Mouse (Mus musculus) cerebellum, adult 18-20 months (tissue): ENCODE measurements around the gene Brk1.
A peak's percentile ranks its signal among the peaks of the same experiment; 100 is the strongest.

ENCODE experiments used
- DNase-seq, 2 experiments: peaks; one replicate each; pipeline ENCODE4 v3.0.0; 2021

Brk1 gene

DNA sequence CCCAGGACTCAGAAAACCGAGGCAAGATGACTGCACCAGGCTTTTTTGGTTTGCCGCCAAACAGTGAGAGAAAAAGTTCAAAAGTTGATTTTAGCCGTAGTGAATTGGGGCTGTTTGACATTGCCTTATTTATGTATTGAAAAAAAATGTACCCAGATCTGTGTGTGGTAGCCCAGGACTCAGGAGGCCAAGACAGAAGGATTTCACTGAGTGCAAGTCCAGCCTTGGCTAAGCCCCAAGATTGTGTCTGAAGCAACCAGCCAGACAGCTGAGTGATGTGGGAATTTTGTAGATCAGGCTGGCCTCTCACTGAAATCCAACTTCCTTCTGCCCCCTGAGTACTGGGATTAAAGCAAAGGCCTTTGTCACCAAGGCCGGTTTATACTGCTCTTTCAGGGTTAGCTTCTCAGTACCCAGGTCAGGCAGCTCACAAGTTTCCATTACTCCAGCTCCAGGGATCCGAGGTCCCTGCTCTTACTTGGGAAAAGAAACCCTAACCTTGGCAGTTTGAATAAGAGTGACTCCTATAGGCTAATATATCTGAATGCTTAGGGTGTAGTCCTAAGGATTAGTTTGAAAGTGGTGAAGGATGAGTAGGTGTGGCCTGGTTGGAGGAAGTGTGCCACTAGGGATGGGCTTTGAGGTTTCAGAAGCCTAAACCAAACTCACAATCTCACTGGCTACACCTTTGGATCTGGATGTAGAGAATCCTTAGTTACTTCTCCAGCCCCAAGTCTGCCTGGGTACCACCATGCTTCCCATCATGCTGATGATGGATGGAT is 20.6 kb downstream of the Brk1 start:
- DNase-seq = peak; percentile 20 to 30

DNA sequence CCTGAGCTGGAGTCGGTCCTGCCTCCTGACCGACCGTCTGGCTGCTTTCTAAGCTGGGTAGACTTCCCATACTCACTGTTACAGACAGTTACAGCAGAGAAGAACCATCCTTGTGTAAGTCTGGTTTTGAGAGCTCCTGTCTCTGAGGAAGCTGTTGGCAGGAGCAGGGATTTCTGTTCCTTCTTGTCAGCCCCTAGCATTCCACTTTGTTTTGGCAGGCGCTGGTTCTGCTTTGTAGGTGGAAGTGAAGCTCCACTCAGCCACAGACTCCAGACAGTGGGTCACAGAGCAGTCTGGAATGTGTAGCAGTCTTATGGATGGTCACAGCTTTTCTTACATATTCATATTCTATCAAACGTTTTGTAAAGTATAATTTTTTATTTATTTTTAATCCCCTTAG is 25.8 kb downstream of the Brk1 start:
- DNase-seq = no peak

DNA sequence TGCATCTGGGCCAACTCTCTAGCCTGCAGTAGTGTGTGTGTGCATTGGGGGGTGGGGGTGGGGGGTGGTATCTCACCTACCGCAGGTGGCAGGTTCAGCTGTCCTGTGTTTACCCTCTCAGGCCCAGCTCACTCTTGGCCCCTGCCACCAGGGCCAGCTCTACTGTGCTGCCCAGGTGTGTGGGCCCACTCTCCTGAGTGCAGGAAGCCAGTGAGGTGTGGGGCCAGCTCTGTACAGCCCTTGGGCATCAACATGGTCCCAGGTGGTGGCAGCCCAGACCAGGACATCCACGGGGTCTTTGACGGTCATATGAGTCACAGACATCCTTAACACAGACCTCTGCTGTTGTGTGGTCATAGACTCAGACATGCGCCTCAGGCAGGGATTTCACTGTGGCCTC is 28.3 kb downstream of the Brk1 start:
- DNase-seq = no peak

DNA sequence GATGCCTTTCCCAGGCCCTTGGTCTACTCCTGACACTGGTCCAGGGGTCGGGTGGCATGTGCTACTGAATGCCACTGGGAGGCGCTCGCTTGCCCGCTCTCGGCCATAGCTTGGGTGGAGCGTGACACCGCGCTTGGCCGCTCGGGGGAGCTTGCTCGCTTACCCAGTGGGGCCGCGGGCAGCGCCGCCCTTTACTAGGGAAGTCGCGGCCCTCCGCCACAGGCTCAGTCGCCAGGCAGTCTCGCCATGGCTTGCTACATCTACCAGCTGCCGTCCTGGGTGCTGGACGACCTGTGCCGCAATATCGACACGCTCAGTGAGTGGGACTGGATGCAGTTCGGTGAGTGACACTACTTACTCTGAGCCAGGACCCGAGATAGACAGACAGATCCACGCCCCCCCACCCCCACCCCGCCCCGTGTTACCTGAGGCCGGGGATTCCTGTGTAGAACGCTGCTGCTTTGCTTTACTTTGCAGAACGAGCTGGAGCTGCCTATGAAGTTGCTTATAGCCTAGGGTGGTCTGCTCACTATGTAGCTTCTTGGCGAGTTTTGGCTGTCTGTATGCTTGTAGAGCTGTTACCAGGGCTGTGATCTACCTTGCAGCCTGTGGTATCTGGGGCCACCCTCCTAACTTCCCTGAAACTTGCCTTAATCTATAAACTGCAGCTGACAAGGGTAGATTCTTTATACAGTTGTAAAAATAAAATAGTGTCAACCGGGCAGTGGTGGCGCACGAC is 33.9 kb downstream of the Brk1 start, which contains the start of gene Irak2:
TSS of gene Irak2 (plus strand) at position 166 of the 739 bp plus-strand sequence.
- DNase-seq = peak; percentile 96 to 98

DNA sequence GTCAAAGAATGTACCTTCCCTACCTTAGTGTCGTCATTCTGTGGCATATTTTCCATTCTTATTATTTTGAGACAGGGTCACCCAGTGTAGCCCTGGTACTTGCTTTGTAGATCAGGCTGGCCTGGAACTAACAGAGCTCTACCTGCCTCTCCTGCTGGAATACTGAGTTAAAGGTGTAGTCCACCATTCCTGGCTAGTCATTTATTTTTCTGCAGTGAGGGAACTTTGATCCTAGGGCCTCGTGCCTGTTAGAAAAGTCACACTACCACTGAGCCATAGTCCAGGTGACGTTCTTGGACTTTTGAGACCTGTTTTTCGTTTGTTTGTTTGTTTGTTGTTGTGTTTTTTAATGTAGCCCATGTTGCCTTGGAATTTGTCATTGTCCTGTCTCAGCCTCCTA is 34.6 kb downstream of the Brk1 start:
- DNase-seq = no peak

DNA sequence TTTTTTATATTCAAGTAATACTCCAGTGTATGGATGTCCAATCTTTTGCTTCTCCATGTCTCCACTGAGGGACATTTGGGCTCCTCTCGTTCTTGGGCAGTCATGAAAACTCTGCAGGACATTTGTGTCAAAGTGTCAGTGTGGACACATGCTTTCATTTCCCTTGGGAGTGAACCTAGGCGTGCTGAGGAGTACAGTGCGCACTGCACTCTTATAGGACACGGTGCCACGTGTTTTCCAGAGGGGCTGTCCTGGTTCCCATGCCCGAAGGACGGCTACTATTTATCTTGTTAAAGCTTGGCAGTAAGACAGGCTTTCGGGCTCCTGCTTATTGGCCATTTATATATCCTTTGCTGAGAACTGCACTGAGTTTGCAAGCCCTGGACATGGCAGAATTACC is 38.0 kb downstream of the Brk1 start:
- DNase-seq = no peak

DNA sequence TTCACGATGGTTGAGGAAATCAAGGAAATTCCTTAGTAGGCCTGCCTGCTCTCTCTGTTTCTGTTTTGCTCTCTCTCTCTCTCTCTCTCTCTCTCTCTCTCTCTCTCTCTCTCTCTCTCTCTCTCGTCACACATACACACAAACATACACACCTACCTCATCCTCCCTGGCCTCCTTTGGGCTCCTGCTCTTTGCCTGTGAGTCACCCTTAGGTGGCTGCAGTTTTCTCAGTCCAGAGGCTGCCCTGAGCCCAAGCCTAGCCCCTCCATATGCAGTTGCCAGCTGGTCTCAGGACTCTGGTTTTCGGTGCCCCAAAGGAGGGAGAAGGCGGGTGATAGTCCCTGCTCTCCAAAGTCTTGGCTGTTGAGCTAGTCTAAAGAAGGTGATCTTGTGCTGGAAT is 38.4 kb downstream of the Brk1 start:
- DNase-seq = no peak

DNA sequence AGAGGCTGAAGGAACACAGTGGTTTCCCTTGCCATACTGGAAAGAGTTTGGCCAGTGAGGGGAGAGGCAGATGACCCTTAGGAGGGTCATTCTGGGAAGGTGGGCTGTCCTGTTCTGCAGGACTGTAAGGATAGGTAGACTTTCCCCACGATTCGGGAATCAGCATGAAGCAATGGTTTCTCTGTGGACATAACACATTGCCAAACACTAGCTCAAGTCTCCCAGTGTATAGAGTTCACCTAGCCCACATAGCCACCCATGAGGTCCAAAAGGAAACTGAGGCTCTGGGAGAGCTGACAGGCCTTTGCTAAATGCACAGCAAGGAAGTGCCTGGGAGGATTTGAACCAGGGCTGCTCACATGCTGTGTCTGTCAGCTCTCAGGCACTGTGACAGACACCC is 39.4 kb downstream of the Brk1 start:
- DNase-seq = no peak

DNA sequence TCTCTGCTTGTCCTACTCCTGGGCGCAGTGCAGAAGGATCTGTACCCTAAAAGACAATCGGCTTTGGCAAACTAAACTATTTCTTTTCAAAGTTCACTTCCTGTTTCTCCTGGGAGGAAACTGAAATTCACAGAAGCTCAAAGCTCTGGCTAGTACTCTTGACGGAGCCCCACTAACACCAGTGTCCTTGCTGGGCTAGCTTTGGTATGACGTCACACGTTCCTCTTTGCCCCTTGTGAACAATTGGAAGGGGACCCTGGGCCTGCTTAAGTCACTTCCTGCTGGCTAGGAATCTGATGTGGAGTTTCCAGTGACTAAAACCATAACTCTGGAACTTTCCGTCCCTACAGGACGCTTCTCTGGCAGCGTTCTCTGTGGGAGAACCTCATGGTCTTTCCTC is 40.2 kb downstream of the Brk1 start:
- no peak for DNase-seq

DNA sequence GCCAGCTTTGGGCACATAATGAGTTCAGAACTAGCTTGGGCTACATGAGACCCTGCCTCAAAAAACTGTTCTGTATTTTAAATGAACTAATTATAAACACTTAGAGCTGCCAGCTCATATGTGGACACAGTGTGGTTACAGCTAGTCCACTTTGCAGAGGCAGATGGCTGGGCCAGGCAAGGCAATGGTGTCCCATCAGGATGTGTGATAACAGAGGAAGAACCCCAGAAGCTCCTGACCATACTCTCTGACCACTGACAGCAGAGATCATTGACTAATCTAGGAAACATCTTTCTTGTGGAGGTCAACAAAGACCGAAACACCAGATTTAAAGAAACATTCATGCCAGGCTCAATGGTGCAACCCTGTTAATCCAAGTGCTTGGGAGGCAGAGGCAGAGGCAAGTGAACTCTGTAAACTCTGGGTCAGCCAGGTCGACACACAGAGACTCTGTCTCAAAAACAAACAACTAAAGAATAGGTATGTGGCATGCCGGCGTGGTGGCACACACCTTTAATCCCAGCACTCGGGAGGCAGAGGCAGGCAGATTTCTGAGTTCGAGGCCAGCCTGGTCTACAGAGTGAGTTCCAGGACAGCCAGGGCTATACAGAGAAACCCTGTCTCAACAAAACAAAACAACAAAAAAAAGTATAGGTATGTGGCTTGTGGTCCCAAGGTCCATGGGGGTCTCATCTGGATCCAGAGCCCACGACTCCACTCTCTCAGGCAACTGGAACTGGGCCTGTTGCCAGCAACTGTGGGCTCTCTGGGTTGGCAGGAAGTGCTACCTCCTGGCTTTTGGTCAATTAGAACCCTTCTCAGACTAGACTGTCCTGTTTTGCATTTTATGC is 45.0 kb downstream of the Brk1 start:
- no peak for DNase-seq

DNA sequence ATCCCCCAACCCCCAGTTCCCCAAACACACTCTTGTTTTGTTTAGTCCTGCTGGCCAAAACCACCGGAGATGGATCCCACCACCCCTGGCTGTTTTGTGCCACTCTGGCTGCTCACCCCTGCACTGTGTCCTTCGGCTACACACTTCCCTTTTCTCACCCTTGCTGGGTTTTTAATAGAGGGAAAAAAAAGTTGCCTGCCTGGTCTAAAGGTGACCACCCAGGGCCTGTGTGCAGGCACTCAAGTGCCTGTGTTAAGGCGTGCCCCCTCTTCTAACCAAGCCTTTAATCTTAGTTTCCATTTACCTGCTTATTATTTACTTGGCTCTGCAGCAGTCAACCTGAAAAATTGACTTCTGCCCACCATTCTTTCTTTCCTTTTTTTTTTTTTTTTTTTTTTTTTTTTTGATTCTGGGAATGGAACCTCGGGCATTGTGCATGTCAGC is 45.6 kb downstream of the Brk1 start:
- no peak for DNase-seq

DNA sequence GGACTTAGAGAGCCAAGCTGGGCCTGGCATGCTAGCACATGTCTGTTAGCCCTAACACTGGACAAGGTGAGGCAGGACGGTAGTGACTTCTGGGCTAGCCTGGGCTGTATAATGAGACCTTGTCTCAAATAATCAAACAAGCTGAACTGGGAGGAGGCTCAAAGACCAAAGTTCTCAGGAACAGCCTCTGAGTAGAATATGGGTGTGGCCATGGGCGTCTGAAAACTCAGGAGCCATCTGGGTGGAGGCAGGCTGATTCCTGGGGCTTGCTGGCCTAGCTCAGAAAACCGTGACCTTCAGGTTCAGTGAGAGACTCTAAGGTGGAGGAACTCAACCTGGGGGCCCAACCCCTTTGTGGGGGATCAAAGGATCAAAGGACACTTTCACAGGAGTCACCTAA is 47.1 kb downstream of the Brk1 start:
- DNase-seq = no peak

DNA sequence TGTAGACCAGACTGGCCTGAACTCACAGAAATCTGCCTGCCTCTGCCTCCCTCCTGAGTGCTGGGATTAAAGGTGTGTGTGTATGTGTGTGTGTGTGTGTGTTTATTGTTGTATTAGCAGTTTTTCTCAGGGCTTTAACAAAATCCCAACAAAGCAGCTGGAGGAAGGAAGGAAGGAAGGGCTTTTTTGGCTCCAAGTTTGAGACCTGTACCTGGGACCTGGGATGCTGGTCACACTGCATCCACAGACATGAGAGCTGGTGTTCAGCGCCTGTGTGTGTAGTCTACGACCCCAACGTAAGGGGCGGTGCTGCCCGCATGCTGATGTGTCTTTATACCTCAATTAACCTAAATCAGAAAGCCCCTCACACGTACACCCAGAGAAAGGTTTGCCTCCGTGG is 49.0 kb downstream of the Brk1 start:
- DNase-seq = no peak

DNA sequence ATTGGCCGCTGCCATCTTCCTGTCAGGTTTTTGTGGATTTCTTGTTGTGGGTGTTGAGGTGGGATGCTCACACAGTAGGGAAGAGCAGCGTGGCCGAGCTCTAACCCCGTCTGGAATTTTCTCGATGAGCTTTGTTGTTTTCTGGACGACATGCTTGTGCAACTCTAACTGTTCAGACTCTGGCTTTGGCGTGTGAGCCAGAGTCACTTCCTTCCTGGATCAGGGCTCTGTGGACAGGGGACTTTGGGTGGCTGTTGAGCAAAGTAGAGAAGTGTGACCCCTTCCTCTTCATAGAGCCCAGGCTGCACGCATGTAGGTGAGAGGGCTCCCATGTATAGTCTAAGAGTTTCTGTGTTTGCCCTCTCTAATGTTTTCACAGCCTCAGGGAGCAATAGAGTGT is 49.5 kb downstream of the Brk1 start:
- DNase-seq = no peak

DNA sequence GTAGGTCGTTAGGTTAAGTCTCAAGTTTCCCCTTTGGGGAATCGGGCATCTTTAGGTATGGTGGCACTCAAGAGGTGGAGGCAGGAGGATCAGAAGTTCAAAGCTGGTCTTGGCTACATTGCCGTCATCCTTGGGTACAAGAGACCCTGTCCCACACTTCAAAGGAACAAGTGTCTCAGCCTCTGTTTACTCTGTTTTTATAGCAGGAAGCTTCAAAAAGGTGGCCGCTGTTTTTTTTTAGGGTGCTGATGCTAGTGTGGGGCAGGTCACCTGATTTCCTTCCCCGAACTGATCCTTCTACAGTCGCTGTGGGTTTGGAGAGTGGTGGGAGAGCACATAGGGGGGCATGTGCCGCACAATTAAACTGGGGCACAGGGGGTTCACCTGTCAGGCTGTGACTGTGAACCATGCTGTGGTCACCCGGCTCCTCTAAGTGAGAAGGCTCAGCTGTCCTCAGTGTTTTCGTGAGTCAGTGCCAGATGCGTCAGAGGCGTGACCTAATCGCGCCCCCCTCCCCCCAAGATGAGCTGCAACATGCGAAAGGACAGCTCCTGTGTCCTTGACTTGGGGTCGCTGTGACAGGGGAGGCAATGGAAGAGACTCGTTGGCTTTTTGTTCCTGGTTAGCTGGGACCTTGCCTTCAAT is 50.3 kb downstream of the Brk1 start:
- no peak for DNase-seq

DNA sequence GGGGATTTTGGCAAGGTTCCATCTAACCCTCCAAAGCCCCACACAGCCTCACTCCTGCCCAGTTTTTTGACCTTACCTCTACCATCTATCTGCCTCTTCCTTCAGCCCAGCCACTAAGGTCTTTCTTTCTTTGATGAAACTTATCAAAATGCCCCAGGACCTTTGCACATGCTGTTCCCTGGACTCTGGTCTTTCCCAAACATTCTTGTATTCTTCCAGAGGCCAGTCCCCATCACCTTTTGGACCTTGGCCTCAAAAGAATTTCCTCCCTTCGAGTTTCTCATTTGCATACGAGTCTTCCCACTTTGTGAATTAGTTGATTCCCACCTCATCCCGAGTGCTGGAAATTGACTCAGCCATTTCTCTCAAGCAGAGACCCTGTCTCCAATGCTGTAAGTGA is 50.9 kb downstream of the Brk1 start:
- DNase-seq = no peak

DNA sequence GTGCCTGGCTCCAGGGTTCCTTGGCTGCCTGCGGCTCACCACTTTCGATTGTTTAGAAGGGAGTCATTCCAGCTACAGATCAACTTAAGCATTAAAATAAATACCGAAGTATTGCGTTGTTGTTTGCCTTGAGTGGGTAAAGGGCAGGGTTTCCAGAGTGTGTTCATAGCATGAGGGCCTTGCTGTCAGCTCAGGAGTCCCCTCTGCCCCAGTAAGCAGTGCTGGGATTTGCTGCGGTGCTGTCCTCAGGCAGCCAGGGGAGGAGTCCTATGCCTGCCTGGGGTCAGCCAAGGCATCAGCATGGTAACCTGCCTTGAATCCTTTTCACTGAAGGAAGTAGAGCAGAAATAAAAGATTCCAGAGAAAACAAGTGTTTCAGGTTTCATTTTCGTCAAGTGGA is 52.3 kb downstream of the Brk1 start:
- DNase-seq = no peak

DNA sequence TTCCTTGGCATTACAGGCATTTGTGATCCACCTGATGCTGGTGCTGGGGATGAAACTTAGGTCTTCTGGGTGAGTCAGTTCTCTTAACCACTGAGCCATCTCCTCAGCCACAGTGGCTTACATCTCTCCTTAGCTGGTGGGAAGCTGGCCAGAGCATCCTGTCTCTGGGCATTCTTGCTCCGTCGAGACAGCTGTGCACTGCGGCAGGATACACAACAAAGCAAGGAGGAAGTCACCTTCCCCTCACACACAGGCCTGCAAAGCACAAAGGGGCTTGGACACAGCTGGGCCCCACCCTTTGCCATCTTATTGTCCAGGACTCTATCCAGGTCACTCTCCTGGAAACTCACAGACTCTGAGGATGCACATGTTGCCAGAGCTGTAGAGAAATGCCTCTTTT is 53.7 kb downstream of the Brk1 start:
- DNase-seq = no peak

DNA sequence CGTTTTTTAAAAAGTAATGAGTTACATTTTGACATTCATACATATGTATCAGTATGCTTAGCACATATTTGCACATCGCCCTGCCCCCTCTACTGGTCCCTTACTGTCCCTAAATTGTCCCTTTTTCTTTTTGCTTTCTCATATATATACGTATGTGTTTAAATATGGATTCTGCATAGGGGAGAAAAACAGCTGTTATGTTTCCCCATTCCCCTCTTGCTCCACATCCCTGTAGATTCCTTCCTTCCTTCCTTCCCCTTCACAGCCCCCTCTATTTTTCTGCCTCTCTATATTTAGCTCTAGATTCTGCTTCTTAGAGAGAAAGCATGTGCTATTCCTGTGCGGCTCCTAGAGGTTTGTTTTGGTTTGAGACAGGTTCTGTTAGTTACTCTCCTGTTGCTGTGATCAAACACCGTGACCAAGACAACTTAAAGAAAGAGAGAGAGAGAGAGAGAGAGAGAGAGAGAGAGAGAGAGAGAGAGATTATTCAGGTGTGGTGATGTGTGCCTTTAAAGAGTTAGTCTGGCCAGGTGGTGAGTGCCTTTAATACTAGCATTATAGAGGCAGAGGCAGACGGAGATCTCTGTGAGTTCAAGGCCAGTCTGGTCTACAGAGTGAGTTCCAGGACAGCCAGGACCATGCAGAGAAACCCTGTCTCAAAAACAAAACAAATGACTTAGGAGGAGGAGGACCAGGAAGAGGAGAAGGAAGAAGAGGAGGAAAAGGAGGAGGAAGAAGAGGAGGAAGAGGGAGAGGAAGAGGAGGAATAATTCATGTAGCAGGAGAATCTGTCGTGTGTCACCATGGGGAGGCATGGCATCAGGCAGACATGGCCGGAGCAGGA is 55.3 kb downstream of the Brk1 start:
- DNase-seq = no peak

DNA sequence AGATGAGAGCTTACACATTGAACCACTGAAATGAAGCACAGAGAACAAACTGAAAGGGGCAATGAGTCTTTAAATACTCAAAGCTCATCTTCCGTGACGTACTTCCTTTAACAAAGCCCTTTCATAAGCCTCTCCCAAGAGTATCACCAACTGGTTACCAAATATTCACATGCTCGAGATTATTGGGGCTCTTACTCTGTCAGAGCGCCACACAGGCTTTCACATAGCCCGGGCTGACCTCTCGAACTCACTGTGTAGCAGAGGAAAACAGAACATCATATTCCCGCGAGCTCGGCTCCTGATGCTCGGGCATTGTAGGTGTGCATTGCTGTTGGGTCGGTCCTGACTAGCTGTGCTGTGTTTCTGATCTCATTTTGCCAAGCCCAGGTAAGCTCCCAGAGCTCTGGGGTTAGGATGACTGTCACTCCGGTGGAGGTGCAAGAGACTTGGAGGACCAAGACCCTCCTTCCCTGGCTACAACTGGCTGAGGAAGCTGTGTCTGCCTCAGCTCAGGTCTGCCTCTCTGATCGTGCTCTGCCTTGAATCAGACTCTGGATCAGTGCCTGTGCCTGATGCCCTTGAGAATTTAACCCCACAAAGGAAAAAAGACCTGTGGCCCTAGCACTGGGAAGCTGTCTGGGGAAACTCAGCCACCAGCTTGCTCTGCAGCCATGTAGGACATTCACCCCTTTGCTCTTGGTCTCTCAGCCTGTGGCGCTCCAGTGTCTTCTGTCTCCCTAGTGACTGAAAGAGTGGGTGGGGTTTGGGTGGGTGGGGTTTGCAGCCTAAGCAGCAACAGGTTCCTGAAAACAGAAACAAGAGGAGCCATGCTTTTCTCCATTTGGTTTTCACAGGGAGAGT is 56.1 kb downstream of the Brk1 start:
- no peak for DNase-seq
